Mouse (Mus musculus): Measurements from ENCODE around the gene B3glct.

- TF ChIP-seq CHD2 (IDR thresholded peaks at IDR 0.05; ENCODE audit: low read depth, low read length) = no peak
- no peak for TF ChIP-seq HCFC1 (IDR thresholded peaks at IDR 0.05; ENCODE audit: borderline replicate concordance, insufficient read depth, low read length)
- no peak for TF ChIP-seq MAFK (IDR thresholded peaks at IDR 0.05; ENCODE audit: insufficient read depth, low read depth, low read length)
- no peak for TF ChIP-seq ZC3H11A (IDR thresholded peaks at IDR 0.05; ENCODE audit: borderline replicate concordance, low read depth, low read length)
These were observed 38.3 kb downstream of the B3glct start for GRCm38 (mm10) chr5:149716329-149716690.
